Mouse (Mus musculus) activated CD4-positive, CD25-positive, alpha-beta regulatory T cell, adult 9 weeks (primary cell): ENCODE results near the gene Hist1h2bp. TPM values are rescaled to one million over a fixed set of nuclear protein-coding genes. Genes with fewer than 3 reads are reported as not detected.

ENCODE experiments used
- polyA plus RNA-seq: library from polyadenylated mRNA; unstranded; fragments of 100-300 nt; shearing (Covaris generic); gene quantifications from one replicate; pipeline ENCODE4 v1.2.1, GENCODE M21; 2017

The Hist1h2bp gene
- 1.8 TPM for polyA plus RNA-seq

DNA sequence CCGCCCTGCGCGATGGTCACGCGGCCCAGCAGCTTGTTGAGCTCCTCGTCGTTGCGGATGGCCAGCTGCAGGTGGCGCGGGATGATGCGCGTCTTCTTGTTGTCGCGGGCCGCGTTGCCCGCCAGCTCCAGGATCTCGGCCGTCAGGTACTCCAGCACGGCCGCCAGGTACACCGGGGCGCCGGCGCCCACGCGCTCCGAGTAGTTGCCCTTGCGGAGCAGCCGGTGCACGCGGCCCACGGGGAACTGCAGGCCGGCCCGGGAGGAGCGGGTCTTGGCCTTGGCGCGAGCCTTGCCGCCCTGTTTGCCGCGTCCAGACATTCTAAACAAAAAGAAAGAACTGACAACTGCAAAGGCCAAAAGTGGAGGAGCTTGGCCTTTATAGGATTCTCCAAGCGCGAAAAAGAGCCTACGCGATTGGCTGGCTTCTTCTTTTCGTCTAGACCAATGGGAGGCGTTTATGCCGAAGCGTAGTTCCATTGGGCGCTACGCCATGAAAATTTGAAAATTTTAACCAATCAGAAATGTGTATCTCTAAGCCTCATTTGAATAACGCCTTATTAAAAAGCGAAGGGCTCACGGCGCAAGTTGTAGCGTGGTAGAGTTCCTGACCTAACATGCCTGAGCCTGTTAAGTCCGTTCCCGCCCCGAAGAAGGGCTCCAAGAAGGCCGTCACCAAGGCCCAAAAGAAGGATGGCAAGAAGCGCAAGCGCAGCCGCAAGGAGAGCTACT lies at the start of gene Hist1h2bp, which contains the start of gene Hist1h2an:
Hist1h2bp (plus strand) TSS at position 563 of the 731 bp plus-strand sequence.
Hist1h2an (minus strand) TSS at position 320 of the 731 bp plus-strand sequence.

DNA sequence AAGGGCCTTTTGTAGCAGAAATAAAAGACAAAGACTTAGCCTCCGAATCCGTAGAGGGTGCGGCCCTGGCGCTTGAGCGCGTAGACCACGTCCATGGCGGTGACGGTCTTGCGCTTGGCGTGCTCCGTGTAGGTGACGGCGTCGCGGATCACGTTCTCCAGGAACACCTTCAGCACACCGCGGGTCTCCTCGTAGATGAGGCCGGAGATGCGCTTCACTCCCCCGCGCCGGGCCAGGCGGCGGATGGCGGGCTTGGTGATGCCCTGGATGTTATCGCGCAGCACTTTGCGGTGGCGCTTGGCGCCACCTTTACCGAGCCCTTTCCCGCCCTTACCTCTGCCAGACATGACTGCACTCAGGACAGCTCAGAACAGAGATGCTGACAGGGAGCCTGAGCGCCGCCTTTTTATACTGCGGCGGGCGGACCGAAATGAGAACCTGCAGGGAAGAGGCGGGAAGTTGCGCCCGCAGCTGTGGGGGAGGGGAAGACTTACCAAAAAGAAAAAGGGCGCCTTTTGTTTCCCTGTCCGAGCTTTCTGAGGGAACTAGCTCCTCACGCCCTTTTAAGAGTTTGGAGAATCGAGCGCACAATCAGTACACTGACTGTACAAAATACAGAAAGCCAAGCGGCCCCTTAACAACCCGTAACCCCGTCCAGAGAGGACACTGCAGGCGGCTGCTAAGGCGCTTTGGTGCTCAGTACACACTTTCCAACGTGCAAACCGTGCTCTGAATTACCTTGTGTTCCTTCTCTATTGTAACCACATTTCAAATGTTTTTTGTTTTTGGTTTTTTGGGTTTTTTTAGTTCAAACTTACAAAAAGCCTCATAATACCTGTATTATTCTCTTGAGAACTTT lies 36.9 kb upstream of the Hist1h2bp start, which contains the start of gene Hist1h4k:
Hist1h4k (minus strand) TSS at position 347 of the 859 bp plus-strand sequence.

DNA sequence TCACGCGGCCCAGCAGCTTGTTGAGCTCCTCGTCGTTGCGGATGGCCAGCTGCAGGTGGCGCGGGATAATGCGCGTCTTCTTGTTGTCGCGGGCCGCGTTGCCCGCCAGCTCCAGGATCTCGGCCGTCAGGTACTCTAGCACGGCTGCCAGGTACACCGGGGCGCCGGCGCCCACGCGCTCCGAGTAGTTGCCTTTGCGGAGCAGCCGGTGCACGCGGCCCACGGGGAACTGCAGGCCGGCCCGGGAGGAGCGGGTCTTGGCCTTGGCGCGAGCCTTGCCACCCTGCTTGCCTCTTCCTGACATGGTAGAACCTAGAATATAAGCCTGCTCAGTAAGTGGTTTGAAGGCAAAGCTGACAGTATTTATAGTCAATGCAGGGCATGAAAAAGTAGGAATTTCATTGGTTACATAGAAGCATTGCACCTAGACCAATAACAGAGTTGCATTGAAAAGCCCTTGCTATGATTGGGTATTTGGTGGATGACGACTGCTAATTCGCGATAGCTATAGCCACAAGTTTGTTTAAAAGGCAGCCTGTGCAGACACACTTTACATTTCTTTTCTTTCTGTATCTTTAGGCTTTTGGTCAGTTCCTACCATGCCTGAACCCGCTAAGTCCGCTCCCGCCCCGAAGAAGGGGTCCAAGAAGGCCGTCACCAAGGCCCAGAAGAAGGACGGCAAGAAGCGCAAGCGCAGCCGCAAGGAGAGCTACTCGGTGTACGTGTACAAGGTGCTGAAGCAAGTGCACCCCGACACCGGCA lies 33.6 kb upstream of the Hist1h2bp start, which contains the start of the genes Hist1h2ak and Hist1h2bn:
Hist1h2ak (minus strand) TSS at position 304 of the 762 bp plus-strand sequence.
Hist1h2bn (plus strand) TSS at position 600 of the 762 bp plus-strand sequence.

DNA sequence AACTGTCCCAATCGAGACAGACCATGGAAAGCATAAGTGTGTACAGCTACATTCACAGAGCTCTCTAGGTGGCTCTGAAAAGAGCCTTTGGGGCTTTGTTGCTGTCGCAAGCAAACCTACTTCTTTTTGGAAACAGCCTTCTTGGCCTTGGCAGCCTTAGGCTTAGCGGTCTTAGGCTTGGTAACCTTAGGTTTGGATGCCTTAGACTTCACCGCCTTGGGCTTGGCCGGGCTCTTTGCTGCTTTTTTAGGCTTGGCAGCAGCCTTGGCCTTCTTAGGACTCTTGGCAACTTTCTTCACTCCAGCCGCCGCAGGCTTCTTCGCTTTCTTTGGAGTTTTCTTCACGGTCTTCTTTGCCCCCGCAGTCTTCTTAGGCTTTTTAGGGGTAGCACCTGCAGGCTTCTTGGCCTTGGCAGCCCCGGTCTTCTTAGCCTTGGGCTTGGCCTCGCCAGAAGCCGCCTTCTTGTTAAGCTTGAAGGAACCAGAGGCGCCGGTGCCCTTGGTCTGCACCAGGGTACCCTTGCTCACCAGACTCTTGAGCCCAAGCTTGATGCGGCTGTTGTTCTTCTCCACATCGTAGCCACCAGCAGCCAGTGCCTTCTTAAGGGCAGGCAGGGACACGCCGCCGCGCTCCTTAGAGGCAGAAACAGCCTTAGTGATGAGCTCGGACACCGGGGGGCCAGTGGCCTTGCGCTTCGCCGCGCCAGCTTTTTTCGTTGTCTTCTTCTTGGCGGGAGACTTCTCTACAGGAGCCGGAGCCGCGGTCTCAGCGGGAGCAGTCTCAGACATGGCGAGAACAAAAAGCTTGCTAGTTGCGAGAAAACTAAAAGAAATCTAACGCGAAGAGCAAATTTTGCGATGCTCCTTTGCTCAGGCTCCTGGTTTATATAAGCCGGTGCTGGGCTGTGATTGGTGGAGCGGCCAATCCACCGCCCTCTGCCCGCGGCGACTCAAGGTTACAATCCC lies 7.2 kb upstream of the Hist1h2bp start, which contains the start of gene Hist1h1b:
Hist1h1b (minus strand) TSS at position 859 of the 965 bp plus-strand sequence.

DNA sequence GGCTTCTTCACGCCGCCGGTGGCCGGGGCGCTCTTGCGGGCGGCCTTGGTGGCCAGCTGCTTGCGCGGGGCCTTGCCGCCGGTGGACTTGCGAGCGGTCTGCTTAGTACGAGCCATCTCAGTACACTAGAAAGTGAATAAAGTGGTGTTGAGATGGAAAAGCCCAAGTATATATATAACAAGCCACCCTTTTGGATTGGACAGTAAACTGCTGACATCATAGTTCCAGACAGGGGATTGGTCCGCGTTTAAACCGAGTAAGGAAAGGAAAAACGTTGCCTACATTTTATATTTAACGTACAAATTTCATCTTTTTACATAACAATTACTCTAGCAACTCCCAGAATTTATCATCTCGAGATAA lies 4.0 kb upstream of the Hist1h2bp start, which contains the start of gene Hist1h3i:
Hist1h3i (minus strand) TSS at position 116 of the 363 bp plus-strand sequence.

DNA sequence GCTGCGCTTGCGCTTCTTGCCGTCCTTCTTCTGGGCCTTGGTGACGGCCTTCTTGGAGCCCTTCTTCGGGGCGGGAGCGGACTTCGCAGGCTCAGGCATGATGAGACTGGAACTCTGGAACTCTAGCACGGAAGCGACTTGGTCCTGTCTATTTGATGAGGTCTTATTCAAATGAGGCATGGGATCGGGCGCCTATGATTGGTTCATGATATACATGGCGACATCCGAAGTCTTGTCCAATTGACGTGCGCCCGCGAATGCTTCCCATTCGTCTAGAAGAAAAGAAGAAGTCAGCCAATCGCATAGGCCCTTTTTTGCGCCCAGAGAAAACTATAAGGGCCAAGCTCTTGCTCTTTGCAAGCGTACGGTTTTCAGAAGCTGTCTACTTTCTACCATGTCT lies 22.8 kb downstream of the Hist1h2bp start, which contains the start of the genes Hist1h2bq and Hist1h2ao:
Hist1h2bq (minus strand) TSS at position 125 of the 400 bp plus-strand sequence.
Hist1h2ao (plus strand) TSS at position 393 of the 400 bp plus-strand sequence.

DNA sequence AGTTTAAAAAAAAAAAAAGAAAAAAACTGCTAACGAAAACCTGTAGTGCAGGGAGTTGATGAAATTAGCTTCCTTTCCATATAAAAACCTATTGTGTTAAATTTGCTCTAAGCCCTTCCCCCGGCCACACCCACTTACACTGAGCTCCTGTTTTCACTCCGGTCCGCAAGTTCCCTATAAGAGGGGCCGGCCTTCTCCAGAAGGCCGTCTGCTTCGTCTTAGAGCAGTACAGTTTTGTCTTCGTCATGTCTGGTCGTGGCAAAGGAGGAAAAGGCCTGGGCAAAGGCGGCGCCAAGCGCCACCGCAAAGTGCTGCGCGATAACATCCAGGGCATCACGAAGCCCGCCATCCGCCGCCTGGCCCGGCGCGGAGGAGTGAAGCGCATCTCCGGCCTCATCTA lies 24.3 kb downstream of the Hist1h2bp start, which contains the start of gene Hist1h4m:
Hist1h4m (plus strand) TSS at position 208 of the 400 bp plus-strand sequence.

DNA sequence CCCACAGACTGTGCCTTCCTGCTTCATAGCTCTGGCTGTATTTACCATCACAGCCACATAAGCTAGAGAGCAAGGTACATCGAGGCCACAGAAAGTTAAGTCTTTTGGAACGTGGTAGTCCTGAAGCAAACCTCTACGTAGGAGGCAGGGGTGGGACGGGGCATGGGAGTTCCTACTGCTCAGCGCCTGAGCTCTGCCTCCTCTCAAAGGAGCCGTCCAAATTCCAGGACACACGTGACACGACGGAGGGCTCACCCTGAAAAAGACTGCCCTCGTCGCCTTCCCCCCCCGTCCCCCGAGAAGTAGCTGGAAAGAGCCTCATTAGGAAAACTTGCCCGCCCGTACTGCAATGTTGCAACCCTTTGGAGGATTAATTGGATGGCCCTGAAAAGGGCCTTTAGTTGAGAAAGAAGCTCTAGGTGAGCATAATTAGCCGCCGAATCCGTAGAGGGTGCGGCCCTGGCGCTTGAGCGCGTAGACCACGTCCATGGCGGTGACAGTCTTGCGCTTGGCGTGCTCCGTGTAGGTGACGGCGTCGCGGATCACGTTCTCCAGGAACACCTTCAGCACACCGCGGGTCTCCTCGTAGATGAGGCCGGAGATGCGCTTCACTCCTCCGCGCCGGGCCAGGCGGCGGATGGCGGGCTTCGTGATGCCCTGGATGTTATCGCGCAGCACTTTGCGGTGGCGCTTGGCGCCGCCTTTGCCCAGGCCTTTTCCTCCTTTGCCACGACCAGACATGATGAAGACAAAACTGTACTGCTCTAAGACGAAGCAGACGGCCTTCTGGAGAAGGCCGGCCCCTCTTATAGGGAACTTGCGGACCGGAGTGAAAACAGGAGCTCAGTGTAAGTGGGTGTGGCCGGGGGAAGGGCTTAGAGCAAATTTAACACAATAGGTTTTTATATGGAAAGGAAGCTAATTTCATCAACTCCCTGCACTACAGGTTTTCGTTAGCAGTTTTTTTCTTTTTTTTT lies 44.4 kb downstream of the Hist1h2bp start, which contains the start of gene Hist1h4n:
Hist1h4n (minus strand) TSS at position 779 of the 977 bp plus-strand sequence.

DNA sequence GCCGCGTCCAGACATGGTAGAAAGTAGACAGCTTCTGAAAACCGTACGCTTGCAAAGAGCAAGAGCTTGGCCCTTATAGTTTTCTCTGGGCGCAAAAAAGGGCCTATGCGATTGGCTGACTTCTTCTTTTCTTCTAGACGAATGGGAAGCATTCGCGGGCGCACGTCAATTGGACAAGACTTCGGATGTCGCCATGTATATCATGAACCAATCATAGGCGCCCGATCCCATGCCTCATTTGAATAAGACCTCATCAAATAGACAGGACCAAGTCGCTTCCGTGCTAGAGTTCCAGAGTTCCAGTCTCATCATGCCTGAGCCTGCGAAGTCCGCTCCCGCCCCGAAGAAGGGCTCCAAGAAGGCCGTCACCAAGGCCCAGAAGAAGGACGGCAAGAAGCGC lies 46.2 kb downstream of the Hist1h2bp start, which contains the start of the genes Hist1h2ap and Hist1h2br:
Hist1h2ap (minus strand) TSS at position 47 of the 400 bp plus-strand sequence.
Hist1h2br (plus strand) TSS at position 283 of the 400 bp plus-strand sequence.

Other genes starting within 250 kb of the Hist1h2bp start
- not detected for gene Olfr1366, start 244.7 kb upstream of the Hist1h2bp start, polyA plus RNA-seq
- gene Olfr1535, start 227.6 kb upstream of the Hist1h2bp start, polyA plus RNA-seq = not detected
- not detected for gene Olfr1364, start 205.7 kb upstream of the Hist1h2bp start, polyA plus RNA-seq
- not detected for gene Olfr1362, start 173.4 kb upstream of the Hist1h2bp start, polyA plus RNA-seq
- gene Olfr11, start 144.9 kb upstream of the Hist1h2bp start, polyA plus RNA-seq = not detected
- gene Olfr1361, start 124.1 kb upstream of the Hist1h2bp start, polyA plus RNA-seq = not detected
- gene Olfr1360, start 110.1 kb upstream of the Hist1h2bp start, polyA plus RNA-seq = not detected
- not detected for gene Olfr1359, start 89.3 kb upstream of the Hist1h2bp start, polyA plus RNA-seq
- gene Hist1h2bl, start 71.3 kb upstream of the Hist1h2bp start, polyA plus RNA-seq = not detected
- not detected for gene Hist1h2ai, start 71.0 kb upstream of the Hist1h2bp start, polyA plus RNA-seq
- not detected for gene Hist1h3h, start 69.8 kb upstream of the Hist1h2bp start, polyA plus RNA-seq
- gene Hist1h2bm, start 65.4 kb upstream of the Hist1h2bp start, polyA plus RNA-seq = 0.72 TPM
- gene Hist1h4j, start 52.4 kb upstream of the Hist1h2bp start, polyA plus RNA-seq = 0.42 TPM
- gene Hist1h4k, start 37.0 kb upstream of the Hist1h2bp start, polyA plus RNA-seq = 15.6 TPM
- 2.0 TPM for gene Hist1h2ak, start 33.6 kb upstream of the Hist1h2bp start, polyA plus RNA-seq
- gene Hist1h2bn, start 33.3 kb upstream of the Hist1h2bp start, polyA plus RNA-seq = 2.6 TPM
- 10.2 TPM for gene Hist1h1b, start 6.8 kb upstream of the Hist1h2bp start, polyA plus RNA-seq
- not detected for gene Hist1h3i, start 4.1 kb upstream of the Hist1h2bp start, polyA plus RNA-seq
- gene Hist1h2an, start 243 bp upstream of the Hist1h2bp start, polyA plus RNA-seq = not detected
- 9.2 TPM for gene Hist1h2bq, start 22.7 kb downstream of the Hist1h2bp start, polyA plus RNA-seq
- gene Hist1h2ao, start 23.0 kb downstream of the Hist1h2bp start, polyA plus RNA-seq = not detected
- gene Hist1h4m, start 24.3 kb downstream of the Hist1h2bp start, polyA plus RNA-seq = 32.8 TPM
- gene Hist1h4n, start 44.7 kb downstream of the Hist1h2bp start, polyA plus RNA-seq = 20.2 TPM
- gene Hist1h2ap, start 46.0 kb downstream of the Hist1h2bp start, polyA plus RNA-seq = 122 TPM
- gene Hist1h2br, start 46.3 kb downstream of the Hist1h2bp start, polyA plus RNA-seq = 8.9 TPM
- 0.32 TPM for gene Zfp184, start 157.6 kb downstream of the Hist1h2bp start, polyA plus RNA-seq
- gene Pom121l2, start 193.7 kb downstream of the Hist1h2bp start, polyA plus RNA-seq = not detected
- 0.23 TPM for gene Prss16, start 222.3 kb downstream of the Hist1h2bp start, polyA plus RNA-seq
- not detected for gene Hist1h2ah, start 248.1 kb downstream of the Hist1h2bp start, polyA plus RNA-seq
- gene Hist1h2bk, start 248.4 kb downstream of the Hist1h2bp start, polyA plus RNA-seq = not detected